Mouse (Mus musculus) cerebellum, adult 11-12 months (tissue): Measurements from ENCODE around the gene Gm20075.
"Not testable (repeated sequence)": the region's sequence is repeated elsewhere in the genome, so short reads cannot be mapped to it uniquely, and the experiment has no call there.

Source experiments
- DNase-seq: peaks from one replicate; pipeline ENCODE4 v3.0.0; 2022

The Gm20075 gene

GRCm38 (mm10) chr13:96081276-96081675, at the start of gene Gm20075:
Gene Gm20075, minus strand, starts transcription at chr13:96081376.
- not testable (repeated sequence) for DNase-seq

DNA sequence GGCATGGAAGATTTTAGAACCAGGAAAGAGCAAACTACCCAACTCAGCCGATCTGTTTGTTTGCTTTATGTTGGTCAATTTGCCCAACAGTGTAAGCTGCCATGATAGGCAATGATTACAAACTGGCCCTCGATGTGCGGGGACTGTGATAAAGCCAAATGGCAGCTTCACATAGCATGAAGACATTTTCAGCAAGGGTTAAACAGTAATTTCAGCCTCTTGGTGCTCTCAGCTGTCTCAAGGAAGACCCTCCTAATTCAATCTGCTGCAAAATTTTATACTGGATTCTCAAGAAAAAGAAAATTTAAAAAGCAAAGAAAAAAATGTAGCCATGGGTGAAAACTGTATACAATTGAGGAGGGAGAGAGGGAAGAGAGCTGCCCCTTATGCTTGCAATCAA, 47.9 kb upstream of the Gm20075 start:
- DNase-seq, result no peak

DNA sequence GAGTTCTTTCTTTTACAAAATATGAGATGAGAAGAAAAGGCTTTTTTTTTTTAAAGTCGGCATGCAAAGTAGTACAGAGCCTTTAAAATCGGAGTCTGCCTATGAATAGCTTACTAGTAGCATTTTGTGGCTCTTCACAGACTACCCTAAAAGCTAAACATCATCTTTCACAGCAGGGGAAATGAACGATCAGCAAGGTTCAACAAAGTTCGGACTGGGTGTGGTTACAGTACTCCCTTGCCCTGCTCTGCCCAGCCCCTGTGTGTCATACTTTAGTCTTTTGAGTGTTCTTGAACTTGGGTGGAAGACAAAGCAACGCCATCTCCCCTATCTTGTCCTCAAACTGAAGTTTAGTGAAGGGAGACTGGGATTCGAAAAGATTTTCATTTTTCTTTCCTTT, 45.5 kb upstream of the Gm20075 start:
- no peak for DNase-seq

- DNase-seq, result no peak
Observed at GRCm38 (mm10) chr13:96125011-96125410, 43.8 kb upstream of the Gm20075 start.

DNA sequence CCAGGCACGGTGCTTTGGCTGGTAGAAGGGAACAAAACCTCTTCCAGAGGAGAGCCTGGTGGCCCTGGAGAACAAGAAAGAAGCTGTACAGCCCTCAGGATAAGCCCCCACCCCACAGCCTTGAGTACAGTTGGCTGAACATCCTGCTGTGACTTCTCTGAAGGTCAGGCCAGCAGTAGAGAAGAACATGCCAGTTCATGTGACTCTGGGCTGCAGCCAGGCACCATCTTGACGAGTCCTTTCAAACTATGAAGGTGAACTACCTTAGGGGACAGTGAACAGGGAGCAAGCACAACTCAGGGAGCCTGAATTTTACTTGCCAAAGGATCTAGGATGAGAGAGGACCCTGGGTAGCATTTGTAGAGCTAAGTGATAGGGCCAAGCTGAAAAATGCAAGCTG, 31.5 kb upstream of the Gm20075 start:
- DNase-seq, result no peak

- DNase-seq, result no peak
Observed at GRCm38 (mm10) chr13:96110767-96111166, 29.6 kb upstream of the Gm20075 start.

DNA sequence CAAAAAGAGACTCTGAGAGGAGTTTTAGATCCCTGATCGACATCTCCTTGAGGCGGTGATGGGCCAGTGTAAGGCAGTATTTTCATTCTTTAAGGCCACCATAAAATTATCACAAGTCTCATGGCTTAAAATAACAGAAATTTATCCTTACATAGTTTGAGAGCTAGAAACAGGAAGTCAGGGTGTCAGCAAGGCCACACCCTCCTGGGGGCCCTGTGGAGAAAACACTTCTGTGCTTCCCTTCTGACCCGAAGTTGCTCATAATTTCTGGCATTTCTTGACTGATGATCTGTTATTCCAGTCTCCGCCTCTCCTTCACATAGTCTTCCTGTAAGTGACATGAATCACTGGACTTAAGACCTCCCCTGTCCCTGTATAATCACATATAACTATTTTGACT, 25.2 kb upstream of the Gm20075 start:
- DNase-seq, result no peak

- no peak for DNase-seq
Observed at GRCm38 (mm10) chr13:96090929-96091328, 9.8 kb upstream of the Gm20075 start.

GRCm38 (mm10) chr13:96085581-96086302, 4.6 kb upstream of the Gm20075 start:
- no peak for DNase-seq

GRCm38 (mm10) chr13:96081754-96082153, 578 bp upstream of the Gm20075 start, which contains the start of gene Gm17190:
Gene Gm17190, plus strand, starts transcription at chr13:96082054.
- not testable (repeated sequence) for DNase-seq

- no peak for DNase-seq
Observed at GRCm38 (mm10) chr13:96073555-96073954, 7.6 kb downstream of the Gm20075 start.

- no peak for DNase-seq
Observed at GRCm38 (mm10) chr13:96052755-96053154, 28.4 kb downstream of the Gm20075 start.

DNA sequence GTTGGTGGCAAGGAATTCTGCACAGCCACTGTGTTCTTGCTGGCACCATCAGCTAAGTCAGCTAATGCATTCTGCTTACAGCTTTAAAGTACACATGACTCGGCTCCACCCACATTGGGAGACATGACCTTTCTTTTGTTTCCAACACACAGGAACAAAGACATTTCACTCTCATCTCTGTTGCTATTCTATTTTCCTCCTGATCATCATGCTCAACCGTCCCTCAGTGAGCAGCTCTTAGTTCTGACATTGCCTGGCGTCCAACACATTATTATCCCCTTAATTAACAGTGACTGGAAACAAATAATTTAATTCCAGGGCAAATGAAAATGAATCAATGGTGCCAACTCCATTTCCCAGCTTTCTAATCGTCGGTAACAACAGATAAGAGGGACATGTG, 35.8 kb downstream of the Gm20075 start:
- DNase-seq, result no peak

- no peak for DNase-seq
Observed at GRCm38 (mm10) chr13:96040275-96041042, 40.7 kb downstream of the Gm20075 start.

- no peak for DNase-seq
Observed at GRCm38 (mm10) chr13:96039536-96039935, 41.6 kb downstream of the Gm20075 start.

DNA sequence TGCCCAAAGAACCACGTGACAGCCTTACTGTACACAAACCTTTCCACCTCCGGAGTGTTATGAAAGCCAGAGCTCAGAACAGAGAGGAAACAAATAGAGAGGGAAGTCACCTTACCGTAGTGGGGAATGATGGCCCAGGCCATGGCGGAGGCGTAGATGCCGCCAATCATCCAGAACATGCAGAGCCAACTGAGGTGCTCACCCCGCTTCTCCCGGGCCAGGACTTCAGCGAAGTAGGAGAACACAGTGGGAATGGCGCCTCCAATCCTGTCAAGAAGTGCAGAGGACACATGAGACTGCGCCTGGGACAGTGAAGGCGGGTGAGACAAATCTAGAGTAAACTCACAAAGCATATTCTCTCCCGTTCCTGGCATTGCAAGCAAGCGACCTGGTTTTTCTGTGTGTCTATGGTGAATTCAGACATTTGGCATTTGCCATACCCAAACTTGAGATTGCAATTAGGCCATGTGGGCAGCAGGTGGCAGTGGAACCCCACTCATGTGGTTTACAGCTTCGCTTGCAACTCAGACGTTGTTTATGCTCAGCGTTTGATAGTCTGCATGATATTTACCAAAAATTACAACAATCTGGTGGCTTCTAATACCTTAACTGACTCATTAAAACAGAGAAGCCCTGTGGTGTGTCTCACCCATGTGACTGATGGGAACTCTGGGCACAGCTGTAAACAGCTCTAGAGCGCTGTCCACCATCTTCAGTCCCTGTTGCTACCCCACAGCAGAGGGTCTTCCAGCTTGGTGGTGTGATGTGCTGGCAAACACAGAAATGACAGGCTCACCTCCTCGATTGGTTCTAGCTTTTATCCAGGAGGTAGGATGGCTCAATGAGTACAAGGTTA, 50.6 kb downstream of the Gm20075 start:
- DNase-seq, result no peak
